Mouse (Mus musculus): ENCODE data around the gene Lig1.

The Lig1 gene

DNA sequence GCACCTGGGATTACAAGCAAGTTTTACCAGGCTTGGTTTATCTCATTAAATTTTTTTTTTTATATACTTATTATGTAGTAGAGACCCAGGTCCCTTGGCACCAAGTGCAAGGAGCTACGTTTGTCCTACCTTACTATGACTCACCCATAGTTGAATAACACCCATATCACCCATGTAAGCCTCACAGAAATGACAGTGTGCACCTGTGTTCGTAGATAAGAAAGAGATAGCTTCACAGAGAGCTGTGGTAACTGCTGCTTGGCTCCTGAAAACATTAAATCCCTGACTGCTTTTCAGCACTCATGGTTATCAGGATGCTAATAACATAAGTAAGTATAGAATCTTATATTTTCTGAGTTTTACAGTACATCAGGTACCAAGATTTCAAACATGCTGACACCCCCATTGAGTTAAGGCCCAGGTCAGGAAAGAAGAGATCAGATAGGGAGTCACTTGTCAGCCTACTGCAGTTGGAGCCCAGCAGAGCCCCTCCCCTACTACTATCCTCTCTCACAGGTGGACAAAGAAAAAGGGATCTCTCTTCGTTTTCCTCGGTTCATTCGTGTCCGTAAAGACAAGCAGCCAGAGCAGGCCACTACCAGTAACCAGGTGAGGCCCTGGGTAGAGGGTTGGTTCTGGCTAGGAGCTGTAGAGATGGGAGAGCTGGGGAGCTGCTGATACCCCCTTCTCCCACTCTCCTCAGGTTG is 33.6 kb downstream of the Lig1 start:
- no peak for ATAC-seq (ENCODE audit: low TSS enrichment)

DNA sequence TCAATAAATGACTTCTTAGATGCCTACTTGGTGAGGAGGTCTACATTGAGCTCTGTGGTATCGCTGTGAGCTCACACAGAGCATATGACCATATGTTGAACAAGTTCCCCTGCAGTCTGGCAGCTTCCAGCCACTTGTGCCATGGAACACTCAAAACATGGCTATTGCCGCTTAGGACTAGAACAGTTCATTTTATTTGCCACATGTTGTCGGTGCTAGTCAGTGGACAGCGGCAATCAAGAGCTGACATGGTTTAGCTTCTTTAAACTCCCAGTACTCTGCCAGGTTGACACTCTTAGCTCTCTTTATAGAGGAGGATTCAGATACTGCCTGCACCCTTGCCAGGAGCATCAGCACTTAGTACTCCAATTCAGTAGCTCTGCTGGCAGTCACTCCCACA is 34.3 kb downstream of the Lig1 start:
- ATAC-seq (ENCODE audit: low TSS enrichment), result peak; percentile 64; the same call in 1 of the 2 replicates

- no peak for ATAC-seq (ENCODE audit: low TSS enrichment)
These were observed 37.1 kb downstream of the Lig1 start for GRCm38 (mm10) chr7:13314095-13314597.

GRCm38 (mm10) chr7:13321424-13321823 is 44.3 kb downstream of the Lig1 start:
- no peak for ATAC-seq (ENCODE audit: low TSS enrichment)

- ATAC-seq (ENCODE audit: low TSS enrichment), result no peak
These were observed 47.2 kb downstream of the Lig1 start, which contains the start of gene Pla2g4c for GRCm38 (mm10) chr7:13324316-13324715. Gene Pla2g4c, plus strand, starts transcription at chr7:13324655.

DNA sequence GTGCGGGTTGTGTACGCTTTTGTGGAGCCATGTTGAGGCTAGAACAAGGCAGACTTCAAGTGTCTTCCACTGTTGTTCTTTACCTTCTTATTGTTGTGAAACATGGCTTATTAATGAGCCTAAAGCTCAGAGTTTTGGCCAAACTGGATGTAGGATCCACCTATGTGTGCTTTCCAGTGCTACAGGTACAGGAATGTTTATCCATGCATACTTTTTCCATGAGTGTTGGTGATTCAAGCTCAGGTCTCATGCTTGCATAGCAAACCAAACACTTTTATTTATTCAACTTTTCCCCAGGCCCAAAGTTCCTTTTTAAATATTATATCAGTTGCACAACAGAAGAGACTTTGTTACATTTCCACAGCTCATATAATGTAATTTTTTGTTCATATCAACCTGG is 53.5 kb downstream of the Lig1 start:
- ATAC-seq (ENCODE audit: low TSS enrichment), result no peak

DNA sequence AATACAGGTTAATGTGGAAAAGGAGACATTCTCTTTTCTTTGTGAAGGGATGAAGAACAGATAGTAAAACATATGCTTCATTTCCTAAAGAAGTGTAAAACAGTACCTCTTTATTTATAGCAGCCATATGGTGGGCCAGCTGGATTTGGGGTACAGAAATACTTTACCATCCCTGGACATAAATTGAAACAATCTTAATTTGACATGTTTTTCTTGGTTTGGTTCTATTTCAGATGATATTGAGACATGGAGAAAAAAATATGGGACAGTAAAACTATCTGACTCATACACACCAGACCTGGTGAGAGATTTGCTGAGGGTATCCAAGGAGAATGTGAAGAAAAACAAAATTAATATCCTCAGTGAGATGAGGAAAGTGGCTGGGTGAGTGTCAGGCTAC is 78.9 kb downstream of the Lig1 start:
- ATAC-seq (ENCODE audit: low TSS enrichment), result peak; percentile 90

Measured in frontal cortex, adult (tissue).